Mouse (Mus musculus) common myeloid progenitor, adult 5-6 weeks (primary cell): ENCODE data around the gene Peak1. TPM values are rescaled to one million over a fixed set of nuclear protein-coding genes. Genes with fewer than 3 reads are reported as not detected.

Experiments used
- ATAC-seq: replicated peaks from 2 replicates; pipeline ENCODE4 v1.8.0; 2016; ENCODE audit warnings: low read depth, mild to moderate bottlenecking, moderate TSS enrichment, inconsistent platforms; ENCODE audit not compliant: poor library complexity, severe bottlenecking
- total RNA-seq: library from RNA; stranded (forward); fragments of 200-1000, 187-1606 nt; gene quantifications from 2 replicates; pipeline ENCODE4 v1.2.3, GENCODE M21; 2017

The Peak1 gene
- total RNA-seq, 1 experiment from 2014 or later, result 24.8 TPM

- ATAC-seq, result no peak
Measured at GRCm38 (mm10) chr9:56158077-56158476, 259.8 kb downstream of the Peak1 start.

GRCm38 (mm10) chr9:56154572-56154971 lies 263.3 kb downstream of the Peak1 start:
- no peak for ATAC-seq

GRCm38 (mm10) chr9:56152482-56153007 lies 265.3 kb downstream of the Peak1 start:
- ATAC-seq, result no peak

GRCm38 (mm10) chr9:56151745-56152481 lies 266.0 kb downstream of the Peak1 start:
- no peak for ATAC-seq

Other genes starting within 250 kb of the Peak1 start
- gene Hmg20a, start 542 bp upstream of the Peak1 start, total RNA-seq, result 26.3 and 30.5 TPM in 2 replicates